Mouse (Mus musculus): Measurements from ENCODE around the gene Exoc7. TPM values are rescaled to one million over a fixed set of nuclear protein-coding genes. Genes with fewer than 3 reads are reported as not detected.
"Not testable (repeated sequence)": the region's sequence is repeated elsewhere in the genome, so short reads cannot be mapped to it uniquely, and the experiment has no call there.

The Exoc7 gene
- total RNA-seq, 2 experiments from 2014 or later, result 91.1 to 103 TPM

- DNase-seq (ENCODE audit: low spot score in 2 of 2), result no peak
Observed at GRCm38 (mm10) chr11:116281671-116282070, 25.4 kb downstream of the Exoc7 start.

DNA sequence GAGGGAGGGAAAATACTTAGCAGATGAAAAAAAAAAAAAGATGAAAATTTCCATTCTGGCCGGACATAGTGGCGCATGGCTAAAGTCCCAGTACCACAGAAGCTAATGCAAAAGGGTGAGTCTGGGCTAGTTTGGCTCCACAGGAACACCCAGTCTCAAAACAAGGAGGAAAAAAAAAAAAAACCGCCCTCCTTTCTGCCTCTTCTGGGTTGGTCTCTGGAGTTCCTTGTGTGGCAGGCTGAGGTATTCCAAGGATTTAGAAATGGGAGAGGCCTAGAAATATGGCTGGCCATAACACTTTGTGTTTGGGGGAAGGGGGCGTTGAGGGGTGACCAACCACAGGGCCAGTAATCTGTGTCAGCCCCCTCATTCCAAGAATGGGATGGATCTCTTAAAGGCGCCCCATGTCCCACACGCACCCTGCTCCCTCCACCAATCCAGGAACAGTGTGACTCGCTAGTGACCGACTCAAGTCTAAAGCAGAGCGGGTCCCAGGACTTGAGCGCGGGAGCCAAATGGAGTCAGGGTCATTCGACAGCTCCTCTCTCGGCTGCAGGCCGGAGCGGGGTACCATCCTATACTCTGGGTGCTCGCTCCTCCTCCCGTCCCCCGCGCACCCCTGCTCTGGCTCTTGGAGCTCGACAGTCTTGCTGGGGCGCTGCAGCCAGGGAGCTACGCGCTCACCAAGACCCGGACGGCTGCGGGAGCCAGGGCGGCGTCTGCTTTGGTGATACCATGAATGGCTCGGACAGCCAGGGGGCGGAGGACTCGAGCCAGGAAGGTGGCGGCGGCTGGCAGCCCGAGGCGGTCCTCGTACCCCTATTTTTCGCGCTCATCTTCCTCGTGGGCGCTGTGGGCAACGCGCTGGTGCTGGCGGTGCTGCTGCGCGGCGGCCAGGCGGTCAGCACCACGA is 26.0 kb downstream of the Exoc7 start, which contains the start of gene Galr2:
Gene Galr2, plus strand, starts transcription at position 189 of the 913 bp plus-strand sequence.
- no peak for DNase-seq (ENCODE audit: low spot score in 2 of 2)

DNA sequence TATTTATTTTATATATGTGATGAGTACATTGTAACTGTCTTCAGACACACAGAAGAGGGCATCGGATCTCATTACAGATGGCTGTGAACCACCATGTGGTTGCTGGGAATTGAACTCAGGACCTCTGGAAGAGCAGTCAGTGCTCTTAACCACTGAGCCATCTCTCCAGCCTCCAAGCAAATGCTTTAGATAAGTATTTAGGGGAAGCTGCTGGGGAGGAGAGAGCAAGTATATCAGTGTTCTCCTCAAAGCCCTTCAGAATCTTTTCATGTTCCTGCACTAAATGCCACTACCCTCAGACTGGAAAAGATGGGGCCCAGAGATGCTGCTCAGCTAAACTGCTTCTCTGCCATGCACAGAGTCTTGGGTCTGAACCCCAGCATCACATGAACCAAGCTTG is 29.8 kb downstream of the Exoc7 start:
- DNase-seq (ENCODE audit: low spot score in 2 of 2), result not testable (repeated sequence)

GRCm38 (mm10) chr11:116274045-116274666 is 32.9 kb downstream of the Exoc7 start, which contains the start of gene Srp68:
Srp68 (minus strand) TSS chr11:116274217.
- DNase-seq (ENCODE audit: low spot score in 2 of 2), result peak; percentile 98

DNA sequence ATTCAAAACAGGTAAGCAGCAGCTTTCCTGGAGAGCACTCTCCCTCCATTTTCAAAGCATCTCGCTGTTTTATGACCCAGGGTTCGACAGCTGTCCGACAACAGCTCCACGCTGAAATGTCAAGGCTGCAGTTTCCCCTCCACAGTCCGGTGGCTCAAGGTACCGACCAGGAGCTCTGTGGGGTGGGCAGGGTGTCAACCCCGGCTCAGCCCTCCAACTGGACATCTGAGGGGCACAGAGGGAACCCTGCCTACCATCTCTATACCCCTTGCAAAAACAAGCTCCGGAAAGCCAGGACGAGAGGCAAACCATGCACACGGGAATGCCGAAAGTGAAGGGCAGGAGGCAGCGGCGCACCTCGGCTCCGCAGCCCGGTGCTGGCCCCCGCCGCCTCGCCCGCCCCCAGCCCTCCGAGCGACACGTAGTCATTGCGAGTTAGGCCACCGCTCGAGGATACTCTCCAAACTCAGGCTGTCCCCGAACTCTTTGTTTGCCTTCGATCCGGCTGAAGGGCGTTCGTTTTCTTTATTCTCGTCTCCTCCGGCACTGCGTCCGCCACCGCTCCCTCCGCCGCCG is 33.5 kb downstream of the Exoc7 start:
- DNase-seq (ENCODE audit: low spot score in 2 of 2), result no peak

DNA sequence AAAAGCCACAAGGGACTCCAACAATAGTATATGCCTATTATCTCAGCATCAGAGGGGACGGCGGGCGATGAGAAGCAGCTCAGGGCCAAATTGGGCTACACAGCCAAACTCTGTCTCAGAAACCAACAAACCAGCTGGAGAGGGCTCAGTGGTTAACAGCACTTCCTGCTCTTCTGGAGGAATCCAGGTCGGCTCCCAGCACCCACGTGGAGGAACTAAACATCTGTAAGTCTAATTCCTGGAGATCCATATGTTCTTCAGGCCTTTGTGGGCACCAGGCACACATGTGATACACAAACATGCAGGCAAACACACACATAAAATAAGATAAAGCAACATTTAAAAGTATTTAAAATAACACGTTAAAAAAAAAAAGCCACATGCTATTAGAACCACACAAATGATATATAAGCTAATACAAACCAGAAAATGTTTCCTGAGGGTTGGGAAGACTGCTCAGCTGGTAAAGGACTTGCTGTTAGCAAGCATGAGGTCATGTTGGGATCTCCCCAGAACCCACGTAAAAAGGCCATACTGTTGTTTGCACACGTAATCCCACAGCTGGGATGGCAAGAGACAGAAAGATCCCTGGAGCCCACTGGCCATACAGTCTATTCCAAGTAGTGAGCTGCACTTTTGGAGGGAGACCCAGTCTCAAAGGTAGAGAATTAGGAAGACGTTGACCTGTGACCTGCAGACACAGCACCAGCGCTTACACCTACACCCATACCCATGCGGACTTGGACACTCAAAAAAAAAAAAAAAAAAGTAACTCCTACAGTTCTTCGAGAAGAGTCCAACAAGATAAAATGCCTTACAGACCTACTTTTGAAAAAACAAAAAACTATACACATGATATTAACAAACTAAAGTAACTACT is 34.2 kb downstream of the Exoc7 start:
- DNase-seq (ENCODE audit: low spot score in 2 of 2), result no peak

DNA sequence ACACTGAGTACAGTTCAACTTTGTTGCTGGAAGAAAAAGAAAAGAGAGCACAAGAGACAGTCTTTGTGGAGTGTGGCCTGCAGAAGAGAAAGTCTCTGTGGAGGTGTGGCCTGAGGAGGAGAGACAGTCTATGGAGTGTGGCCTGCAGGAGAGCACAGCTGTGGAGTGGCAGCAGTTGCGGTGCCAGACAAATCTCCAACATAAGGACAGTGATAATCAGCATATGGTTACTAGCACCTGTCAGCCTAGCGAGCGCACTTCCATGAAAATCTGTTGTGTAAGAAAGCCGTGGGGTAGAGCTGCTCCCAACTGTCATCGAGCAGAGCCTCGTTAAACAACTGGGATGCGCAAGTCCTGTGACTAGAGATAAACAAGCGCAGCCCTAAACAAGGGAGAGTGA is 37.5 kb downstream of the Exoc7 start:
- DNase-seq (ENCODE audit: low spot score in 2 of 2), result no peak

GRCm38 (mm10) chr11:116268313-116268712 is 38.7 kb downstream of the Exoc7 start:
- DNase-seq (ENCODE audit: low spot score in 2 of 2), result no peak

DNA sequence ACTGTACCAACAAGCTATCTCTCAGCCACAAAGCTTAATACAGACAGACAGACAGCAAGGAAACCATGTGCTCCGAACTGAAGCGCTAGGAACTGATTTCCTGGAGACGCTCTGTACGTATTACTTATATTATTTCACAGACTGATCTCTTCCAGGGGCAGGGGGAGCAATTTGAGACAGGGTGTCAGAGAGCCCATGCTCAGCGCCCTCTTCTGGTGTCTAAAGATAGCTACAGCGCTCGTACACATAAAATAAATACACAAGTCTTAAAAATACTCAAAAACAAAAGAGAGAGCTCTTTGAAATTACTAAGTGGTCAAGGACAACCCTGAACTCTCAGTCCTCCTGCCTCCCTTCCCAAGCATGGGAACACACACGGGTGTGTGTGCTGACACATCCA is 39.4 kb downstream of the Exoc7 start:
- DNase-seq (ENCODE audit: low spot score in 2 of 2), result no peak

DNA sequence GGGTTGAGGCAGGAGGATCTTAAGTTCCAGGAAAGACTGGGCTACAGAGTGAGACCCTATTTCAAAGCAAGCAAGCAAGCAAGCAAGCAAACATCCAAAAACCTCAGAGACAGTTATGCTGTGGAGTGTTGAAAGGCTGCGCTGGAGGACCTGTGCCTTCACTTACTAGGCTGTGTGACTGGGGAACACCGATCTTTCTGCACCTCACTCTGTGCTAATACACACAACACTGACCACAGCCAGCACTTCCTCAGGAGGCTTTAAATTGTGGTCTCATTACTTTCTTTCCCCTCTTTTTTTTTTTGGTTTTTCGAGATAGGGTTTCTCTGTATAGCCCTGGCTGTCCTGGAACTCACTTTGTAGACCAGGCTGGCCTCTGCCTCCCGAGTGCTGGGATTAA is 41.2 kb downstream of the Exoc7 start:
- DNase-seq (ENCODE audit: low spot score in 2 of 2), result no peak

DNA sequence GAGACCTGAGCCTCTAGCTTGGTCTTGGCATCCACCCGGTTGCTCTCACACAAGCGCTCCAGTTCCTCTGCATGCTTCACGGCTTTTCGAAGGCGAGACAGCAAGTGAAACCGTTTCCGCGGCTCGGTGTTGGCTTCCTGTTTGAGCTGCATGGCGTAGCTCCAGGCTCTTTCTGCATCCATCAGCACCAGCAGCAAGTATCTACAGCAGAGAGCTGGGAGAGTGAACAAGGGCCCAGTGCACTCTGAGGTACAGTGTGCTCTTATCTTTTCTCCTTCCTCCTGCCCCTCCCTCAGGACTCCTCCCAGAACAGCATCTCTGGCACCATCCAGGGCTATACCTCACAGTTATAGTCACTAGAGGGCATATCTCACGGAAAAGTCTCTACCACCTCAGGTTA is 41.7 kb downstream of the Exoc7 start:
- no peak for DNase-seq (ENCODE audit: low spot score in 2 of 2)

DNA sequence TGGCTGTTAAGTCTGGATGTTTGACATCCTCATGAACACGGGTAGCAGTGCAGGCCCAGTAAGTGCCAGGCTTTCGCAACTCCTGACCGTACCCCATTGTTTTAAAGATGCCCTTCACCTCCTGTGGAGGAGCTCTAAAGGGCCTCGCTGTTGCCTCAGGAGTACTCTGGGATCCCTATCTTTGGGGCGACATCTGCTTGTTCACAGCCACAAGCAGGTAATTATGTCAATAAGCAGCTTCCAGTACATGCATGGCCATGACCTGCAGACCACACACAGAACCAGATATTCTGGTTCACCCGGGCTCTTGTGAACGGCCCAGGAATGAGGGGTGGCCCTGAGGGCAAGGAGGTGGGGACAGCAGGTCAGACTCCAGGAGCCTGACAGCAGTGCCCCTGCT is 46.8 kb downstream of the Exoc7 start:
- DNase-seq (ENCODE audit: low spot score in 2 of 2), result no peak

- no peak for DNase-seq (ENCODE audit: low spot score in 2 of 2)
Observed at GRCm38 (mm10) chr11:116259461-116259860, 47.6 kb downstream of the Exoc7 start.

DNA sequence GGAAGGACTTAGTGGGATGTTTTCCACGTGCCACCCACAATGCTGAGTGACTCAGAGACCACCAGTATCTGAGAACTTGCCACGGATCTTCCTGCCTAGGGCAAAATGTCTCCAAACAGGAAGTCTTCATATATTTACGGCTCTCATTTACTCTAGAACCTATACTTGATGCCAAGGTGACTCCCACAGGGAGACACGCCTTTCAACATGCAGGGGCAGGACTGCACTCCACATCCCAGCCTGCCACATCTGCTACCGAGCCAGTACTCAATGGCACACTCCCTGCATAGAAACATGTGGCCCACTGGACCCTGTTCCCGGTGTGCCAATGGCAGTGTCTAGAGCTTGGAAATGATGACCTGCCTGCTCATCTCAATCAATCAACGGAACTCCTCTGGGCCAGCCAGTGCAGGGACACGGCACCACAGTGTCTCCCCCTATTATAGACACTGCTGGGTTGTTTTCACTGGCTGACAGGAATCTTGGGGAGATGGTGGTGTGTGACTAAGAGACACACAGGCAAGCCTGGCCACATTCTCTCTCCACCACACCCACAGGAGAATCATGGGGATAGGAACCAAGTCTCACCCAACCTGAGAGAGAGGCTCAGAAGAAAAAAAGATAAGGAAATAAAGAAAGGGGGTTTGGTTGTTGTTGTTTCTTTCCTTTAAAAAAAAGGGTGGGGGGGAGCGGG is 50.9 kb downstream of the Exoc7 start:
- peak in 1 of 2 experiments; percentile 21 for DNase-seq (ENCODE audit: low spot score in 2 of 2)

DNA sequence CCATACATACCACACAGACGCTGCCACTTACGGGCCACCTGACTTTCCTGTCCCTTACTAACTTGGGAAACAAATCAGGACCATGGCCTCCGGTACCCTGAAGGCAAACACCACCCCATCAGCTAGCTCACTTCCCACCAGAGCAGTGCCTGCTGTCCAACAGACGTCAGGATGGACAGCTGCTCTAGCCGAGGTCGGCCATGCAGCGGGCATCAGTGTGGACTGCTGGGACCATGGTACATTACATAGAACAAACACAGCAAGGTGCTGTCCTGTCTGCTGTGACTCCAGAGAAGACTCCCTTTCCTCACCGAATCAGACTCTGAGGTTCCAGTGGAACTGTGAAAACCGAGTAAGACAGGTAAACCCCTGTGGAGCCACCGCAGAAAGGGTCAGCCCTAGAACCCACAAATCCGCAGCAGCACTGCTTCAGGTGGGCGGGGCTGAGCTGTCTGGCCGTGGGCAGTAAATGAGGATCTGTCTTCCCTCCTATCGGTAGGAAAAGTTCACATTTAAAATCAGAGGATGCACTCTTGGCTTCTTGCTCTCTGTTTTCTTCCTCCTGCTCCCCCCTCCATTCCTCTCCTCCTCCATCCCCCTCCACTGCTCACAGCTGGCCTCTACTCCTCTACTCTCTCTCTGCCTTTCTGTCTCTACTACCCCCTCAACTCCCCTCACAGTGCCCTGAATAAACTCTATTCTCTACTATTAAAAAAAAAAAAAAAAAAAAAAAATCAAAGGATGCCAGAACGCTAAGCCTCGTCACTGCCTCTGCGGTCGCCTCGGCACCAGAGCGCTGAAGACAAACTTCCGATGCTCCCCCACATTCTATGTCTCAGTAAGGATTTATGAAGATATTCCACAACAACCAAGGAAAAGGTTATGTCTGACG is 51.7 kb downstream of the Exoc7 start:
- no peak for DNase-seq (ENCODE audit: low spot score in 2 of 2)

GRCm38 (mm10) chr11:116254627-116255026 is 52.4 kb downstream of the Exoc7 start:
- peak; percentile 12 to 19 for DNase-seq (ENCODE audit: low spot score in 2 of 2)

- no peak for DNase-seq (ENCODE audit: low spot score in 2 of 2)
Observed at GRCm38 (mm10) chr11:116253076-116253600, 53.9 kb downstream of the Exoc7 start.

DNA sequence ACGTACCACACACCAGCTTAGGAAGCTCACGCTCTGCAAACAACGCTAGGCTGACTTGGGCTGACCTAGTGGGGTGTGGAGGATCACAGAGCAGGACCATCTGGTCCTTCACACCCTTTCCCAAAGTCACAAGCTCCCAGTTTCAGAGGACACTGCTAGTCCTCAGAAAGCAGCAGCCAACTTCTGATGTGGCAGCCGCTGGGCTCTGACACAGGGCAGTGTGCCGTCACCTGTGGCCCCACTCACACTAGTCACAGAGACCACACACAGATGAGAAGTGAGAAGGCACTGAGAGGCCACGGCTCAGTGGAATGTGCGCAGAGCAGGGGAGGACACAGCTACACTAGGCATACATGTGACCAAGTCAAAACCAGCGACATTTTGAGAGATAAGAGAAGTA is 56.1 kb downstream of the Exoc7 start:
- DNase-seq (ENCODE audit: low spot score in 2 of 2), result no peak
